Mouse (Mus musculus) cerebellum, postnatal 36 days (tissue): ENCODE measurements around the gene Ankmy1.

Experiments used
- DNase-seq, 2 experiments: peaks; one replicate each; pipeline ENCODE4 v3.0.0; 2021 to 2022; ENCODE audit warnings: mixed read lengths in 2 of 2

Ankmy1 gene

DNA sequence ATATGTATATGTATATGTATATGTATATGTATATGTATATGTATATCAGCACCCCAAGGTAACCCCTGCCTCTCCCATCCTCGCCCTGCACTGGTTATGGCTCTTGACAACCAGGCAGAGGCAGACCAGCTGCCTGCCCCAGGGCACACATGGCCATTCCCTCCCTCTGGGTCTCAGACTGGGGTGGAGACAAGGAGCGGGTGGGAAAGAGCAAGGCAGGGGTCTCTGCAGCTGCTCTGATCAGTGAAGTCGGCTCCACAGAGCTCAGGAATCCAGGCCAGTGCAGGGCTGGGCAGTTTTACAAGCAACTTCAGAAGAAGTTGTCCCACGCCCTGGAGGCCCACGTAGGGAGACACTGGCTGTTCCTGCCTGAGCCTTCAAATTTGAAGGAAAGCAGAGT is 88.4 kb downstream of the Ankmy1 start:
- DNase-seq = no peak
